Mouse (Mus musculus): ENCODE measurements around the gene Ndufv2. TPM values are rescaled to one million over a fixed set of nuclear protein-coding genes. Genes with fewer than 3 reads are reported as not detected.
A peak's percentile ranks its signal among the peaks of the same experiment; 100 is the strongest.

Ndufv2 gene
- polyA plus RNA-seq (2015; fragmentation: Nextera tagmentation; extraction: Ambion mirVana): 347 and 349 TPM in 2 replicates

GRCm38 (mm10) chr17:66101380-66102330 lies at the start of gene Ndufv2:
Gene Ndufv2 (minus strand): TSS chr17:66101559.
- Histone ChIP-seq H3K27ac (peak within 1 kb of the TSS; percentile 94), H3K4me2 (replicated peaks) (peak within 1 kb of the TSS; percentile 89), H3K9ac (replicated peaks) (peak within 1 kb of the TSS; percentile 96), H3K4me1 (replicated peaks) (peaks cover 23% of the 10 kb centered on the region), H3K36me3 (no peaks in the 10 kb centered on the region), H3K4me3 (replicated peaks) (peak within 1 kb of the TSS; percentile 92), H3K27me3 (no peaks in the 10 kb centered on the region), H3K9me3 (no peaks in the 10 kb centered on the region)
- ATAC-seq: peak; percentile 100
- WGBS: 1% methylated on average over 67 of the region's 67 CpGs

GRCm38 (mm10) chr17:66131212-66131611 lies 29.9 kb upstream of the Ndufv2 start:
- H3K27ac ChIP-seq: no peak overlapping the region
- WGBS: 98% methylated on average over 4 of the region's 4 CpGs
- no peak for ATAC-seq
- H3K4me3 ChIP-seq (replicated peaks): no peak overlapping the region
- H3K4me2 ChIP-seq (replicated peaks): no peak overlapping the region
- H3K4me1 ChIP-seq (replicated peaks): no peaks in the 10 kb centered on the region
- no peaks in the 10 kb centered on the region for H3K9me3 ChIP-seq
- peaks cover 52% of the 10 kb centered on the region for H3K36me3 ChIP-seq
- H3K9ac ChIP-seq (replicated peaks): no peak overlapping the region
- no peaks in the 10 kb centered on the region for H3K27me3 ChIP-seq

- H3K36me3 ChIP-seq: peaks cover 45% of the 10 kb centered on the region
These were observed 29.0 kb upstream of the Ndufv2 start for GRCm38 (mm10) chr17:66130371-66130770.

GRCm38 (mm10) chr17:66125211-66125610 lies 23.9 kb upstream of the Ndufv2 start:
- Histone ChIP-seq H3K4me2 (replicated peaks) (no peak overlapping the region), H3K9me3 (no peaks in the 10 kb centered on the region), H3K27ac (no peak overlapping the region), H3K4me3 (replicated peaks) (no peak overlapping the region), H3K36me3 (peaks cover 8% of the 10 kb centered on the region), H3K9ac (replicated peaks) (no peak overlapping the region), H3K27me3 (no peaks in the 10 kb centered on the region), H3K4me1 (replicated peaks) (peaks cover 11% of the 10 kb centered on the region)
- ATAC-seq: no peak
- WGBS: 72% methylated on average over 5 of the region's 5 CpGs

More at GRCm38 (mm10) chr17:66130371-66130770, 29.0 kb upstream of the Ndufv2 start:
- ATAC-seq: no peak
- Histone ChIP-seq H3K4me3 (replicated peaks) (no peak overlapping the region), H3K9me3 (no peaks in the 10 kb centered on the region), H3K4me1 (replicated peaks) (no peaks in the 10 kb centered on the region), H3K9ac (replicated peaks) (no peak overlapping the region), H3K27me3 (no peaks in the 10 kb centered on the region), H3K27ac (no peak overlapping the region), H3K4me2 (replicated peaks) (no peak overlapping the region)
- 84% methylated on average over 9 of the region's 9 CpGs for WGBS

DNA sequence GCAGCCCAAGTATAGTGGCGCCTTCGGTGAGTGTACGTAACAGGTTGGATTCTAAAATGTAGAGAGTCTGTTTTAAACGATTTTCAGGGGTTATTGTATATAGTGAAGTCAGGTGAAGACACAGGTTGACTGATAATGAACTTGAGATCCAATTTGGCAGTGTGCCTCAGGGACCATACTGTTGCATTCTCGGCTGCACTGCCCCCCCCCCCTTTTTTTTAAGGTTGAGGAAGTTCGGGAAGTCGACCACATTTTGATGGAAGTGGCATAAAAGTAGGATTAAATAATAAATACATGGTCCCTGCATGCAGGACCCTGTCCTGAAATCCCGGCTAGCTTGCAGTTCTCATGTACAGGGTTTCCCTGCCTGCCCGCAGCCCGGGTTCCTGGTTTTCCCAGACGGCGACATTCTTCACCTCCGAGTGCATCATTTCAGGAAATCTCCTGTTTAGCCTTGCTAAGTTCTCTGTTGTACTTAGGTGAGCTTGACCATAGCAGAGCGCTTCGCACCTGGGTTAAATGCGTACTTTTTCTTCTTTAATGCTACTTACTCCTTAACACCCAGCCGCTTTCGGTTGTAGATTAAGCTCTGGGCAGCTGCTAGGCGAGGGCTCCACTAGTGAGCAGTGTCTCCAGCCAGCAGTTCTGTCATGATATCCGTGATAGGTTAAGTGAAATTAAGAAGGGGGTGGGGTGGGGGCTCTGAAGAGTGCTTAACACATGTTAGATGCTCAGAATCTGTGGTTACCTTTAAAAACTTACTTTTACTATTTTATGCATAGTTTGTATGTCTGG lies 22.7 kb upstream of the Ndufv2 start:
- no peaks in the 10 kb centered on the region for H3K27me3 ChIP-seq
- peak overlapping the region; percentile 63 for H3K4me2 ChIP-seq (replicated peaks)
- peak overlapping the region; percentile 69 for H3K9ac ChIP-seq (replicated peaks)
- no peaks in the 10 kb centered on the region for H3K9me3 ChIP-seq
- peaks cover 18% of the 10 kb centered on the region for H3K36me3 ChIP-seq
- H3K27ac ChIP-seq: 0 out of 2 replicates have a peak overlapping the region, but pooled peaks have one; percentile 10
- H3K4me1 ChIP-seq (replicated peaks): peaks cover 11% of the 10 kb centered on the region
- H3K4me3 ChIP-seq (replicated peaks): peak overlapping the region; percentile 76
- WGBS: 2% methylated on average over 20 of the region's 20 CpGs
- ATAC-seq: peak; percentile 24; the same call in 1 of the 2 replicates

DNA sequence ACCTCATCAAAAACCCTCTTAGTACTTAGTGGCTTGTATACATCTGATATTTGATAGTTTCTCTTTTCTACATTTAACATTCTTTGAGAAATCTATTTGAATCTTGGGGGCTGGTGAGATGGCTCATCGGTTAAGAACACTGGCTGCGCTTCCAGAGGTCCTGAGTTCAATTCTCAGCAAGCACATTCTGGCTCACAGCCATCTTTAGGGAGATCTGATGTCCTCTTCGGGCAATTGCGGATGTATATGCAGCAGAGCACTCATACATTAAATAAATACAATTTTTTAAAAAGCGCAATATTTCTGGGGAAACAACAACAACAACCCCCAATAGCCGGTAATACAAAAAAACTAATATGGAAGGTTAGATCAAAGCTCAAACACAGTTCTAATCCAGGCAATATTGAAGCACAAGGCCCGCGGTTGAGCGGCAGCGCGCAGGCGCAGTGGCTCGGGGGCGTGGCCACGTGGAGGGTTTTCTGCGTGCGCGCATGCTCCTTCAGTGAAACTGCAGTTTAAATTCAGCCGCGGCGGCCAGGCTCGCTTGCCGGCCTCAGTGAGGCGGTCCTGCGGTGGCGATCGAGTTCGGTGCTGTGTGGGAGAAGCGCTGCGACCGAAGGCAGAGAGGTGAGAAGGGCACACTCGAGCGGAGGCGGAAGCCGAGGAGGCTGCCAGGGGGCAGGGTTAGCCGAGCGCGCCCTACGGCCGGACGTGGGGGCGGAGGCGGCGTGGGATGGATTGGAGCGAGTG lies 21.9 kb upstream of the Ndufv2 start, which contains the start of gene Ddx11:
Gene Ddx11 (plus strand): TSS at position 455 of the 750 bp plus-strand sequence.
- Histone ChIP-seq H3K4me1 (replicated peaks) (peaks cover 11% of the 10 kb centered on the region), H3K36me3 (peaks cover 25% of the 10 kb centered on the region), H3K4me3 (replicated peaks) (peak within 1 kb of the TSS; percentile 76), H3K27ac (0 out of 2 replicates have a peak within 1 kb of the TSS, but pooled peaks have one; percentile 10), H3K9me3 (no peaks in the 10 kb centered on the region), H3K9ac (replicated peaks) (peak within 1 kb of the TSS; percentile 69), H3K27me3 (no peaks in the 10 kb centered on the region), H3K4me2 (replicated peaks) (peak within 1 kb of the TSS; percentile 63)
- ATAC-seq: peak; percentile 88
- 5% methylated on average over 45 of the region's 45 CpGs for WGBS

GRCm38 (mm10) chr17:66120701-66121100 lies 19.3 kb upstream of the Ndufv2 start:
- no peak overlapping the region for H3K9ac ChIP-seq (replicated peaks)
- 82% methylated on average over 1 of the region's 1 CpGs for WGBS
- no peak overlapping the region for H3K4me2 ChIP-seq (replicated peaks)
- no peak overlapping the region for H3K27ac ChIP-seq
- H3K36me3 ChIP-seq: peaks cover 48% of the 10 kb centered on the region
- no peak for ATAC-seq
- H3K4me3 ChIP-seq (replicated peaks): no peak overlapping the region
- no peaks in the 10 kb centered on the region for H3K27me3 ChIP-seq
- no peaks in the 10 kb centered on the region for H3K9me3 ChIP-seq
- peaks cover 11% of the 10 kb centered on the region for H3K4me1 ChIP-seq (replicated peaks)

DNA sequence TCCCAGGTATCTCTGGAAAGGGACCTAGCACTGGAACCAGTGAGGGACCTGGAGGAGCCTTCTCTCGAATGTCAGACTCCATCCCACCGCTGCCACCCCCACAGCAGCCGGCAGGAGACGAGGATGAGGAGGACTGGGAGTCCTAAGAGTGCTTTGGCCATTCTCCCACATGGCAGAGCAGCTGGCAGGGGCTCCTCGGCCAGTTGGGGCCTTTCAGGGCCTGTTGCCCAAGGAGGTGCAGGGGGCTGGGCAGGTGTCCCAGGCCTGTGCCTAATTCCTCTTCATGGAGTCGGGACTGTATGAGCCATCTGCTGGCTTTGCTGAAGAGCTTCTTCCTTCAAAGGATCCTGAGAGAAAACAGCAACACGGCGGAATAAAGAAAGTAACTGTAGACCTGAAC lies 17.6 kb upstream of the Ndufv2 start:
- no peak overlapping the region for H3K27ac ChIP-seq
- no peak overlapping the region for H3K9ac ChIP-seq (replicated peaks)
- no peak overlapping the region for H3K4me3 ChIP-seq (replicated peaks)
- no peak overlapping the region for H3K4me2 ChIP-seq (replicated peaks)
- H3K9me3 ChIP-seq: no peaks in the 10 kb centered on the region
- peaks cover 4% of the 10 kb centered on the region for H3K4me1 ChIP-seq (replicated peaks)
- peaks cover 65% of the 10 kb centered on the region for H3K36me3 ChIP-seq
- WGBS: 93% methylated on average over 8 of the region's 8 CpGs
- no peak for ATAC-seq
- no peaks in the 10 kb centered on the region for H3K27me3 ChIP-seq

DNA sequence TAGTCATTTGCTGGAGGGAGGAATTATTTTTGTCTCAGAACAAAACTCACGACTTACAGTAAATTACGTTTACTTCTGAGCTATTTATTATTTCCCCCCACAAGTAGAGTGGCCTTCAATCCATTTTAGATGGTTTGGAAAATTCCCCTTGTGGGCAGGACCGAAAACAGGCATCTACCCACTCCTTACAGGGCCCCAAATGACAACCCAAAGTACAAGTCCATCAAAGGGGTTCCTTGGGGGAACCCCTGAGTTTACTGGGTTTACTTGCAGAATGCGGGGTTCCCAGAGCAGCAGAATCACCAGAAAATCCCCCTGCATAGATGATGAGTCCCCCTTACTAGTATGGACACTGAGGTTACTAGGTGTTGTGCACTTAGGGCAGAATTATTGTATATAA lies 10.8 kb upstream of the Ndufv2 start:
- peak overlapping the region; percentile 87 for H3K4me3 ChIP-seq (replicated peaks)
- H3K4me1 ChIP-seq (replicated peaks): peaks cover 16% of the 10 kb centered on the region
- no peaks in the 10 kb centered on the region for H3K27me3 ChIP-seq
- 53% methylated on average over 4 of the region's 4 CpGs for WGBS
- no peak for ATAC-seq
- no peak overlapping the region for H3K27ac ChIP-seq
- no peaks in the 10 kb centered on the region for H3K9me3 ChIP-seq
- H3K9ac ChIP-seq (replicated peaks): peak overlapping the region; percentile 81
- peak overlapping the region; percentile 65 for H3K4me2 ChIP-seq (replicated peaks)
- H3K36me3 ChIP-seq: peaks cover 37% of the 10 kb centered on the region

DNA sequence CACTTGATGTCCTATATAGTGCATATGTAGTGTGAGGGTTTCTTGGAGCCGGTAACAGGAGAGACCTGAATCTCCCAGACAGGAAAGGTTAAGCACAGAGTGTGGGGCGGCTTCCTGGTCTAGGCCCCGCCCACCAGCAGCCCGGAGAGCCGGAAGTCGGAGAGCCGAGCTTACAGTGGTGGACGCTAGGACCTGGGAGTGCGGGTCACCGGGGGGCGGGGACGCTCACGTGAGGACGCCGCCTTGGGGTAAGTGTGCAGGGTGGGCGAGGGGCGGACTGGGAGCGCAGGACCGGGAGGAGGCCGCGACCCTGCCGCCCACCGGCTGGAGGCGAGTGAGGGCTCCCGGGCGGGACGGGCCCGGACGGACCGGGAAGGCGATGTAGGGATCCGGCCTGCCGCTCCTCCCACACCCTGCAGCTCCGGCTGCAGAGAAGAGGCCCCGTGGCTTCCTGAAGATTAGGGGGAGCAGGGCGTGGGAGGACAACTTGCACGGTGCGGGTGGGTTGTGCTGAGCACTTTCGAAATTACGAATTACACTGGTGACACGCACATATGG lies 10.1 kb upstream of the Ndufv2 start, which contains the start of gene Washc1:
Gene Washc1 (plus strand): TSS at position 144 of the 558 bp plus-strand sequence.
- no peaks in the 10 kb centered on the region for H3K9me3 ChIP-seq
- WGBS: under 1% methylated on average over 41 of the region's 41 CpGs
- H3K27ac ChIP-seq: peak within 1 kb of the TSS; percentile 75
- ATAC-seq: peak; percentile 97
- H3K4me3 ChIP-seq (replicated peaks): peak within 1 kb of the TSS; percentile 87
- H3K4me2 ChIP-seq (replicated peaks): peak within 1 kb of the TSS; percentile 65
- peaks cover 30% of the 10 kb centered on the region for H3K36me3 ChIP-seq
- peaks cover 16% of the 10 kb centered on the region for H3K4me1 ChIP-seq (replicated peaks)
- H3K27me3 ChIP-seq: no peaks in the 10 kb centered on the region
- H3K9ac ChIP-seq (replicated peaks): peak within 1 kb of the TSS; percentile 81

DNA sequence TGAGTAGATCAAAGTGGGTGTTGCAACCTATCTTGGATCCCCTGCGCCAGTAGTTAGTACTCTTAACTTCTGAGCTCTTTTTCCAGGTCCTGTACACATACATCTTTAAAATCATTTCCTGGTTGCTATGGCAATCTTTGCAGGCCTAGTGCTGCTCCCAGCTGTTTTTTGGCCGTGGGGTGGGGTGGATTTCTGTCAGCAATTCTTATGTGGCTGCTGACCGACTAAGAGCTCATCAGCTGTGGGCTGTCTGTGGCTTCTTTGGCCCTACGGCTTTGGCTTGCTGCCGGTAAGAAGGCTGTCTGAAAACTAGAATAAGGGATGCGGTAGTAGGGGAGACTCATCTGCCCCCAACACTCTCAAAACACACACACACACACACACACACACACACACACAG lies 9.4 kb upstream of the Ndufv2 start:
- H3K27me3 ChIP-seq: no peaks in the 10 kb centered on the region
- H3K4me2 ChIP-seq (replicated peaks): peak overlapping the region; percentile 65
- WGBS: 52% methylated on average over 6 of the region's 6 CpGs
- H3K4me1 ChIP-seq (replicated peaks): peaks cover 16% of the 10 kb centered on the region
- peak overlapping the region; percentile 87 for H3K4me3 ChIP-seq (replicated peaks)
- no peaks in the 10 kb centered on the region for H3K9me3 ChIP-seq
- H3K27ac ChIP-seq: no peak overlapping the region
- peaks cover 23% of the 10 kb centered on the region for H3K36me3 ChIP-seq
- peak overlapping the region; percentile 81; the same call in 1 of the 2 replicates for H3K9ac ChIP-seq (replicated peaks)
- 0 out of 2 replicates have a peak, but pooled peaks have one; percentile 28 for ATAC-seq
